Mouse (Mus musculus): ENCODE results near the gene Slc4a11. TPM values are rescaled to one million over a fixed set of nuclear protein-coding genes. Genes with fewer than 3 reads are reported as not detected.
"Not testable (repeated sequence)": the region's sequence is repeated elsewhere in the genome, so short reads cannot be mapped to it uniquely, and the experiment has no call there.

Slc4a11 gene
- polyA plus RNA-seq, 1 experiment from 2014 or later = 0.59 TPM

- Histone ChIP-seq H3K36me3 (ENCODE audit: control insufficient read depth, insufficient read depth, low read length) (peaks cover 16% of the 10 kb centered on the region), H3K9me3 (ENCODE audit: control insufficient read depth, low read length) (no peaks in the 10 kb centered on the region), H3K27ac (ENCODE audit: low read depth, low read length) (no peak overlapping the region; the same call in 1 of the 2 replicates), H3K27me3 (replicated peaks; ENCODE audit: control insufficient read depth, insufficient read depth, low read length) (no peaks in the 10 kb centered on the region), H3K4me1 (ENCODE audit: control insufficient read depth, insufficient read depth, low read depth, low read length) (peaks cover 23% of the 10 kb centered on the region), H3K4me2 (ENCODE audit: low read length) (peak overlapping the region; percentile 75), H3K9ac (ENCODE audit: low read depth, low read length) (peak overlapping the region; percentile 94), H3K4me3 (ENCODE audit: low read length) (peak overlapping the region; percentile 66)
- 88% methylated on average over 11 of the region's 11 CpGs for WGBS
- ATAC-seq = no peak
Observed at GRCm38 (mm10) chr2:130663342-130663741, 34.0 kb downstream of the Slc4a11 start.

GRCm38 (mm10) chr2:130658530-130658929 lies 38.8 kb downstream of the Slc4a11 start:
- H3K27ac ChIP-seq (ENCODE audit: low read depth, low read length) = no peak overlapping the region
- no peak for ATAC-seq
- H3K9me3 ChIP-seq (ENCODE audit: control insufficient read depth, low read length) = no peaks in the 10 kb centered on the region
- no peak overlapping the region for H3K9ac ChIP-seq (ENCODE audit: low read depth, low read length)
- WGBS = 96% methylated on average over 10 of the region's 10 CpGs
- no peak overlapping the region for H3K4me2 ChIP-seq (ENCODE audit: low read length)
- H3K4me1 ChIP-seq (ENCODE audit: control insufficient read depth, insufficient read depth, low read depth, low read length) = peaks cover 11% of the 10 kb centered on the region
- peaks cover 43% of the 10 kb centered on the region for H3K36me3 ChIP-seq (ENCODE audit: control insufficient read depth, insufficient read depth, low read length)
- H3K4me3 ChIP-seq (ENCODE audit: low read length) = no peak overlapping the region
- no peaks in the 10 kb centered on the region for H3K27me3 ChIP-seq (replicated peaks; ENCODE audit: control insufficient read depth, insufficient read depth, low read length)

GRCm38 (mm10) chr2:130657541-130657940 lies 39.8 kb downstream of the Slc4a11 start:
- Histone ChIP-seq H3K9ac (ENCODE audit: low read depth, low read length) (no peak overlapping the region), H3K4me3 (ENCODE audit: low read length) (no peak overlapping the region), H3K27ac (ENCODE audit: low read depth, low read length) (no peak overlapping the region), H3K27me3 (replicated peaks; ENCODE audit: control insufficient read depth, insufficient read depth, low read length) (no peaks in the 10 kb centered on the region), H3K36me3 (ENCODE audit: control insufficient read depth, insufficient read depth, low read length) (peaks cover 43% of the 10 kb centered on the region), H3K4me2 (ENCODE audit: low read length) (no peak overlapping the region), H3K4me1 (ENCODE audit: control insufficient read depth, insufficient read depth, low read depth, low read length) (peaks cover 2% of the 10 kb centered on the region; the same call in 1 of the 2 replicates), H3K9me3 (ENCODE audit: control insufficient read depth, low read length) (no peaks in the 10 kb centered on the region)
- no peak for ATAC-seq
- 89% methylated on average over 6 of the region's 6 CpGs for WGBS

- Histone ChIP-seq H3K4me2 (ENCODE audit: low read length) (no peak overlapping the region), H3K9ac (ENCODE audit: low read depth, low read length) (no peak overlapping the region), H3K4me3 (ENCODE audit: low read length) (no peak overlapping the region), H3K27ac (ENCODE audit: low read depth, low read length) (no peak overlapping the region), H3K36me3 (ENCODE audit: control insufficient read depth, insufficient read depth, low read length) (peaks cover 46% of the 10 kb centered on the region), H3K4me1 (ENCODE audit: control insufficient read depth, insufficient read depth, low read depth, low read length) (no peaks in the 10 kb centered on the region), H3K9me3 (ENCODE audit: control insufficient read depth, low read length) (no peaks in the 10 kb centered on the region), H3K27me3 (replicated peaks; ENCODE audit: control insufficient read depth, insufficient read depth, low read length) (no peaks in the 10 kb centered on the region)
- 92% methylated on average over 9 of the region's 9 CpGs for WGBS
- no peak for ATAC-seq
Observed at GRCm38 (mm10) chr2:130656536-130656935, 40.8 kb downstream of the Slc4a11 start.

GRCm38 (mm10) chr2:130655660-130656339 lies 41.5 kb downstream of the Slc4a11 start:
- Histone ChIP-seq H3K27ac (ENCODE audit: low read depth, low read length) (no peak overlapping the region), H3K9ac (ENCODE audit: low read depth, low read length) (no peak overlapping the region), H3K36me3 (ENCODE audit: control insufficient read depth, insufficient read depth, low read length) (peaks cover 41% of the 10 kb centered on the region), H3K4me3 (ENCODE audit: low read length) (no peak overlapping the region), H3K27me3 (replicated peaks; ENCODE audit: control insufficient read depth, insufficient read depth, low read length) (no peaks in the 10 kb centered on the region), H3K4me2 (ENCODE audit: low read length) (no peak overlapping the region), H3K4me1 (ENCODE audit: control insufficient read depth, insufficient read depth, low read depth, low read length) (no peaks in the 10 kb centered on the region), H3K9me3 (ENCODE audit: control insufficient read depth, low read length) (no peaks in the 10 kb centered on the region)
- WGBS = 95% methylated on average over 6 of the region's 6 CpGs
- ATAC-seq = no peak

GRCm38 (mm10) chr2:130653760-130654159 lies 43.6 kb downstream of the Slc4a11 start:
- no peak for ATAC-seq
- Histone ChIP-seq H3K9ac (ENCODE audit: low read depth, low read length) (no peak overlapping the region), H3K4me3 (ENCODE audit: low read length) (no peak overlapping the region), H3K27me3 (replicated peaks; ENCODE audit: control insufficient read depth, insufficient read depth, low read length) (no peaks in the 10 kb centered on the region), H3K27ac (ENCODE audit: low read depth, low read length) (no peak overlapping the region), H3K36me3 (ENCODE audit: control insufficient read depth, insufficient read depth, low read length) (peaks cover 33% of the 10 kb centered on the region), H3K4me1 (ENCODE audit: control insufficient read depth, insufficient read depth, low read depth, low read length) (no peaks in the 10 kb centered on the region), H3K9me3 (ENCODE audit: control insufficient read depth, low read length) (no peaks in the 10 kb centered on the region), H3K4me2 (ENCODE audit: low read length) (no peak overlapping the region)
- 96% methylated on average over 1 of the region's 1 CpGs for WGBS

- H3K4me2 ChIP-seq (ENCODE audit: low read length) = no peak overlapping the region
- ATAC-seq = no peak
- no peak overlapping the region for H3K27ac ChIP-seq (ENCODE audit: low read depth, low read length)
- no peaks in the 10 kb centered on the region for H3K27me3 ChIP-seq (replicated peaks; ENCODE audit: control insufficient read depth, insufficient read depth, low read length)
- no peak overlapping the region for H3K4me3 ChIP-seq (ENCODE audit: low read length)
- H3K4me1 ChIP-seq (ENCODE audit: control insufficient read depth, insufficient read depth, low read depth, low read length) = no peaks in the 10 kb centered on the region
- H3K36me3 ChIP-seq (ENCODE audit: control insufficient read depth, insufficient read depth, low read length) = peaks cover 29% of the 10 kb centered on the region
- 94% methylated on average over 2 of the region's 2 CpGs for WGBS
- no peak overlapping the region for H3K9ac ChIP-seq (ENCODE audit: low read depth, low read length)
- no peaks in the 10 kb centered on the region for H3K9me3 ChIP-seq (ENCODE audit: control insufficient read depth, low read length)
Observed at GRCm38 (mm10) chr2:130653303-130653702, 44.0 kb downstream of the Slc4a11 start.

GRCm38 (mm10) chr2:130649028-130649427 lies 48.3 kb downstream of the Slc4a11 start:
- H3K4me2 ChIP-seq (ENCODE audit: low read length); H3K4me3 ChIP-seq (ENCODE audit: low read length); H3K9me3 ChIP-seq (ENCODE audit: control insufficient read depth, low read length); H3K9ac ChIP-seq (ENCODE audit: low read depth, low read length); ATAC-seq; H3K4me1 ChIP-seq (ENCODE audit: control insufficient read depth, insufficient read depth, low read depth, low read length); H3K27me3 ChIP-seq (replicated peaks; ENCODE audit: control insufficient read depth, insufficient read depth, low read length); H3K36me3 ChIP-seq (ENCODE audit: control insufficient read depth, insufficient read depth, low read length); H3K27ac ChIP-seq (ENCODE audit: low read depth, low read length): not testable (repeated sequence)
- 83% methylated on average over 6 of the region's 6 CpGs for WGBS

GRCm38 (mm10) chr2:130645198-130645597 lies 52.1 kb downstream of the Slc4a11 start:
- Histone ChIP-seq H3K9me3 (ENCODE audit: control insufficient read depth, low read length) (no peaks in the 10 kb centered on the region), H3K36me3 (ENCODE audit: control insufficient read depth, insufficient read depth, low read length) (no peaks in the 10 kb centered on the region; the same call in 1 of the 2 replicates), H3K4me1 (ENCODE audit: control insufficient read depth, insufficient read depth, low read depth, low read length) (peaks cover 17% of the 10 kb centered on the region), H3K9ac (ENCODE audit: low read depth, low read length) (no peak overlapping the region), H3K4me2 (ENCODE audit: low read length) (no peak overlapping the region), H3K4me3 (ENCODE audit: low read length) (no peak overlapping the region), H3K27me3 (replicated peaks; ENCODE audit: control insufficient read depth, insufficient read depth, low read length) (no peaks in the 10 kb centered on the region), H3K27ac (ENCODE audit: low read depth, low read length) (no peak overlapping the region)
- ATAC-seq = no peak
- 84% methylated on average over 4 of the region's 4 CpGs for WGBS

Data from hindbrain, embryonic 16.5 days (tissue).